Mouse (Mus musculus): ENCODE results near the gene Dnajc12. TPM values are rescaled to one million over a fixed set of nuclear protein-coding genes. Genes with fewer than 3 reads are reported as not detected.
"Not testable (repeated sequence)": the region's sequence is repeated elsewhere in the genome, so short reads cannot be mapped to it uniquely, and the experiment has no call there.

Dnajc12 gene
- polyA plus RNA-seq, 1 experiment from 2014 or later = 18.4 TPM

GRCm38 (mm10) chr10:63432099-63432498 is 49.9 kb downstream of the Dnajc12 start:
- Histone ChIP-seq H3K36me3 (ENCODE audit: insufficient read depth, low read length) (no peaks in the 10 kb centered on the region), H3K4me1 (replicated peaks; ENCODE audit: insufficient read depth, low read length) (no peaks in the 10 kb centered on the region), H3K9ac (ENCODE audit: low read depth, low read length) (no peak overlapping the region), H3K27ac (no peak overlapping the region), H3K4me3 (replicated peaks; ENCODE audit: low read depth, low read length) (no peak overlapping the region), H3K9me3 (replicated peaks; ENCODE audit: low read length) (no peaks in the 10 kb centered on the region), H3K27me3 (ENCODE audit: insufficient read depth, low read length) (no peaks in the 10 kb centered on the region), H3K4me2 (ENCODE audit: low read length) (no peak overlapping the region)
- DNase-seq (ENCODE audit: low spot score) (no peak), ATAC-seq (replicated peaks; ENCODE audit: low FRiP score, low read depth) (no peak)
- WGBS = 95% methylated on average over 8 of the region's 8 CpGs
- TF ChIP-seq CTCF (IDR thresholded peaks at IDR 0.05; ENCODE audit: low read depth) = no peak

DNA sequence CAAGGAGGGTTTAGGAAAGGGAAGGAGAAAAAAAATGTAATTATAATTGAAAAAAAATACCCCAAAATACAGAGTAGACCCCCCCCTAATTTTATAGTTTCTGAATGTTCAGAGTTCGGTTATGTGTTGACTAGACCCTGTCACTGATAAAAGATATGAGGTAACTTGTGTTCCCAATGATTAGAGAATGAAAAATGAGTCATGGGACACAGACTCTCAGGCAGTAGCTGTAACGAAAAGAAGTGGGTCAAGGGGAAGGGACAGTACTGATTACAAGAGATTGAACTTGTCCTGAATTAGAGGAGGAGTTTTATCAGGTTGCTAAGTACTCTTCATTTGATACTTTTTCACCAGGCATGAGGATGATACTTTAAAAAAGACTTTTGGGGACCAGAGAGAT is 50.6 kb downstream of the Dnajc12 start:
- Histone ChIP-seq H3K27ac (no peak overlapping the region), H3K4me2 (ENCODE audit: low read length) (no peak overlapping the region), H3K9ac (ENCODE audit: low read depth, low read length) (no peak overlapping the region), H3K9me3 (replicated peaks; ENCODE audit: low read length) (no peaks in the 10 kb centered on the region), H3K4me3 (replicated peaks; ENCODE audit: low read depth, low read length) (no peak overlapping the region), H3K27me3 (ENCODE audit: insufficient read depth, low read length) (no peaks in the 10 kb centered on the region), H3K36me3 (ENCODE audit: insufficient read depth, low read length) (no peaks in the 10 kb centered on the region), H3K4me1 (replicated peaks; ENCODE audit: insufficient read depth, low read length) (no peaks in the 10 kb centered on the region)
- ATAC-seq (replicated peaks; ENCODE audit: low FRiP score, low read depth) (no peak), DNase-seq (ENCODE audit: low spot score) (no peak)
- TF ChIP-seq CTCF (IDR thresholded peaks at IDR 0.05; ENCODE audit: low read depth) = no peak
- 73% methylated on average over 2 of the region's 2 CpGs for WGBS

DNA sequence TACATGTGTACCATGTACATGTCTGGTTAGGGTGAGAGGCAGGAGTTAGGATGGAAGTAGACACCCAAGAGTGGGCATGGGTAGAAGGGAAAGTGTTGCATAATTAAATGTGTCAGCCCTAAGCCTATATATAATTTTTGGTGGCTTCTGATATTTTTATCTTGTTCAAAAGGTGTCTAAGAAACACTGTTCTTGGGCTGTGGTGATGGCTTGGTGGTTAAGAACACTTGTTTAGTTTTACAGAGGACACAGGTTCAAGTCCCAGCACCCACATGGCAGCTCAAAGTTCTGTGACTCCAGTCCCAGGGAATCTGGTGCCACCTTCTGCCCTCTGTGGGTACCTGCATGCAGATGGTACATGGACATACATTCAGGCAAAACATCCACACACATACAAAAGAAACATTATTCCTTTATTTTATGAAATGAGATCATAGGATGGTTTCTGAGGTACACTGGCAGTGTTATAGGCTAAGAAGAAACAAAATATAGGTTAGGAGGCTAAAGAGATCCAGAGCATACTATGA is 56.6 kb downstream of the Dnajc12 start:
- Histone ChIP-seq H3K9me3 (replicated peaks; ENCODE audit: low read length) (no peaks in the 10 kb centered on the region), H3K4me2 (ENCODE audit: low read length) (no peak overlapping the region), H3K9ac (ENCODE audit: low read depth, low read length) (no peak overlapping the region), H3K27me3 (ENCODE audit: insufficient read depth, low read length) (no peaks in the 10 kb centered on the region), H3K36me3 (ENCODE audit: insufficient read depth, low read length) (no peaks in the 10 kb centered on the region), H3K27ac (no peak overlapping the region), H3K4me1 (replicated peaks; ENCODE audit: insufficient read depth, low read length) (no peaks in the 10 kb centered on the region), H3K4me3 (replicated peaks; ENCODE audit: low read depth, low read length) (no peak overlapping the region)
- ATAC-seq (replicated peaks; ENCODE audit: low FRiP score, low read depth) (no peak), DNase-seq (ENCODE audit: low spot score) (no peak)
- TF ChIP-seq CTCF (IDR thresholded peaks at IDR 0.05; ENCODE audit: low read depth) = no peak

- Histone ChIP-seq H3K4me3 (replicated peaks; ENCODE audit: low read depth, low read length) (no peak overlapping the region), H3K27me3 (ENCODE audit: insufficient read depth, low read length) (no peaks in the 10 kb centered on the region), H3K9me3 (replicated peaks; ENCODE audit: low read length) (no peaks in the 10 kb centered on the region), H3K27ac (no peak overlapping the region), H3K4me2 (ENCODE audit: low read length) (no peak overlapping the region), H3K36me3 (ENCODE audit: insufficient read depth, low read length) (no peaks in the 10 kb centered on the region), H3K9ac (ENCODE audit: low read depth, low read length) (no peak overlapping the region), H3K4me1 (replicated peaks; ENCODE audit: insufficient read depth, low read length) (no peaks in the 10 kb centered on the region)
- ATAC-seq (replicated peaks; ENCODE audit: low FRiP score, low read depth) = no peak
- DNase-seq (ENCODE audit: low spot score) = no peak
- 68% methylated on average over 7 of the region's 7 CpGs for WGBS
- no peak for TF ChIP-seq CTCF (IDR thresholded peaks at IDR 0.05; ENCODE audit: low read depth)
These were observed 57.5 kb downstream of the Dnajc12 start for GRCm38 (mm10) chr10:63439694-63440228.

GRCm38 (mm10) chr10:63444602-63445387 is 62.6 kb downstream of the Dnajc12 start:
- H3K36me3 ChIP-seq (ENCODE audit: insufficient read depth, low read length); H3K9me3 ChIP-seq (replicated peaks; ENCODE audit: low read length); H3K27me3 ChIP-seq (ENCODE audit: insufficient read depth, low read length); H3K4me1 ChIP-seq (replicated peaks; ENCODE audit: insufficient read depth, low read length); H3K4me3 ChIP-seq (replicated peaks; ENCODE audit: low read depth, low read length); H3K4me2 ChIP-seq (ENCODE audit: low read length); DNase-seq (ENCODE audit: low spot score); H3K9ac ChIP-seq (ENCODE audit: low read depth, low read length); ATAC-seq (replicated peaks; ENCODE audit: low FRiP score, low read depth); H3K27ac ChIP-seq: not testable (repeated sequence)
- WGBS = 83% methylated on average over 13 of the region's 13 CpGs

GRCm38 (mm10) chr10:63453926-63454325 is 71.7 kb downstream of the Dnajc12 start:
- WGBS = 93% methylated on average over 4 of the region's 4 CpGs
- no peak overlapping the region for H3K27ac ChIP-seq
- no peak for ATAC-seq (replicated peaks; ENCODE audit: low FRiP score, low read depth)

More at GRCm38 (mm10) chr10:63453926-63454325, 71.7 kb downstream of the Dnajc12 start:
- 0 out of 2 replicates have a peak, but pooled peaks cover 4% of the 10 kb centered on the region for H3K4me1 ChIP-seq (replicated peaks; ENCODE audit: insufficient read depth, low read length)
- no peak for DNase-seq (ENCODE audit: low spot score)
- TF ChIP-seq CTCF (IDR thresholded peaks at IDR 0.05; ENCODE audit: low read depth) = no peak
- H3K27me3 ChIP-seq (ENCODE audit: insufficient read depth, low read length) = no peaks in the 10 kb centered on the region
- no peak overlapping the region for H3K4me3 ChIP-seq (replicated peaks; ENCODE audit: low read depth, low read length)
- no peak overlapping the region for H3K9ac ChIP-seq (ENCODE audit: low read depth, low read length)
- H3K36me3 ChIP-seq (ENCODE audit: insufficient read depth, low read length) = no peaks in the 10 kb centered on the region
- H3K9me3 ChIP-seq (replicated peaks; ENCODE audit: low read length) = no peaks in the 10 kb centered on the region
- no peak overlapping the region for H3K4me2 ChIP-seq (ENCODE audit: low read length)
